Mouse (Mus musculus) spleen, adult 2 months (tissue): ENCODE results near the gene Bola1. TPM values are rescaled to one million over a fixed set of nuclear protein-coding genes. Genes with fewer than 3 reads are reported as not detected.
A peak's percentile ranks its signal among the peaks of the same experiment; 100 is the strongest.

Source experiments
- DNase-seq, 2 experiments: peaks; one replicate each; pipeline versions ENCODE4 v3.0.0 to v3.0.0-alpha.2; 2012 to 2021; ENCODE audit warnings: low spot score in 2 of 2, low read depth in 1 of 2
- H3K27ac ChIP-seq: fragments of 200-500 bp; 2 replicates; pipeline ENCODE4 v1.5.1; 2012; ENCODE audit warnings: low read length, inconsistent platforms; ENCODE audit not compliant: insufficient read depth
- H3K27me3 ChIP-seq: fragments of 200-500 bp; 2 replicates; pipeline ENCODE4 v1.6.1; 2012; ENCODE audit warnings: mild to moderate bottlenecking, moderate library complexity, low read length, inconsistent platforms; ENCODE audit not compliant: control insufficient read depth, insufficient read depth
- H3K36me3 ChIP-seq: fragments of 200-500 bp; 2 replicates; pipeline ENCODE4 v1.6.1; 2012; ENCODE audit warnings: mild to moderate bottlenecking, low read length, inconsistent platforms; ENCODE audit not compliant: control insufficient read depth, insufficient read depth
- H3K4me1 ChIP-seq: fragments of 200-500 bp; 2 replicates; pipeline ENCODE4 v1.6.1; 2011; ENCODE audit warnings: inconsistent platforms; ENCODE audit not compliant: control insufficient read depth, insufficient read depth, insufficient read length
- H3K4me3 ChIP-seq: fragments of 200-500 bp; 2 replicates; pipeline ENCODE4 v1.5.1; 2011; ENCODE audit warnings: mild to moderate bottlenecking, inconsistent platforms; ENCODE audit not compliant: insufficient read depth, insufficient read length; ENCODE audit errors: extremely low read depth
- CTCF ChIP-seq: fragments of 200-500 bp; IDR thresholded peaks from 2 replicates; pipeline ENCODE4 v1.5.1; 2011; ENCODE audit warnings: mild to moderate bottlenecking, inconsistent platforms; ENCODE audit not compliant: insufficient read depth, insufficient read length, insufficient replicate concordance; ENCODE audit errors: extremely low read depth
- POLR2A ChIP-seq: fragments of 200-500 bp; IDR thresholded peaks from 2 replicates; pipeline ENCODE4 v1.6.1; 2011; ENCODE audit warnings: low read depth, low read length, inconsistent platforms
- WGBS: fragments of 180-500 bp; shearing (Covaris S2); methylation state at CpG from one replicate; pipeline ENCODE4 v1.1.7; 2018; 5-methylcytosine and 5-hydroxymethylcytosine counted together
- polyA plus RNA-seq: library from polyadenylated mRNA; depleted of rRNA; stranded (reverse); fragments of >200 nt; gene quantifications from 2 replicates; pipeline ENCODE4 v1.2.3, GENCODE M21; 2012

Bola1 gene
- polyA plus RNA-seq, 1 experiment = 24.6 TPM

DNA sequence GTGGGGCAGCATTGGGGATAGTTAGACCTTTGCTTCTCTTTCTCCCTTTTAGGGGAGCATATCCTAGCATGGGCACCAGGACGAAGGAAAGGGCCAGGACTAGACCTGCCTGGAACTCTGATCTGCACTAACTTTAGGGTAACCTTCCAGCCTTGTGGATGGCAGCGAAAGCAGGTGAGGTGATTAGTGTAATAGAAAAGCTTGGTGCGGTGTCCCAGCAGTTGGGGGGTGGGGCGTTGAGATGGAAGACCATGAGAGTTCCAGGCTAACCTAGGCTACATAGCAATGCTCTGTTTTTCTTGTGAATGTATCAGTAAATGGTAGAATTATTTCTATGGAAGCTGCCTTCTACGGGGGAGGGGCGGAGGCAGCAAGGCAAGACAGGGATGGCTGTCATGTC, 56.5 kb downstream of the Bola1 start:
- Histone ChIP-seq H3K4me1 (peaks cover 8% of the 10 kb centered on the region; the same call in 1 of the 2 replicates), H3K4me3 (no peak overlapping the region), H3K27ac (no peak overlapping the region), H3K36me3 (no peaks in the 10 kb centered on the region), H3K27me3 (peaks cover 6% of the 10 kb centered on the region; the same call in 1 of the 2 replicates)
- no peak for TF ChIP-seq CTCF
- TF ChIP-seq POLR2A = no peak
- DNase-seq = no peak
- 92% methylated on average over 6 of the region's 6 CpGs for WGBS

DNA sequence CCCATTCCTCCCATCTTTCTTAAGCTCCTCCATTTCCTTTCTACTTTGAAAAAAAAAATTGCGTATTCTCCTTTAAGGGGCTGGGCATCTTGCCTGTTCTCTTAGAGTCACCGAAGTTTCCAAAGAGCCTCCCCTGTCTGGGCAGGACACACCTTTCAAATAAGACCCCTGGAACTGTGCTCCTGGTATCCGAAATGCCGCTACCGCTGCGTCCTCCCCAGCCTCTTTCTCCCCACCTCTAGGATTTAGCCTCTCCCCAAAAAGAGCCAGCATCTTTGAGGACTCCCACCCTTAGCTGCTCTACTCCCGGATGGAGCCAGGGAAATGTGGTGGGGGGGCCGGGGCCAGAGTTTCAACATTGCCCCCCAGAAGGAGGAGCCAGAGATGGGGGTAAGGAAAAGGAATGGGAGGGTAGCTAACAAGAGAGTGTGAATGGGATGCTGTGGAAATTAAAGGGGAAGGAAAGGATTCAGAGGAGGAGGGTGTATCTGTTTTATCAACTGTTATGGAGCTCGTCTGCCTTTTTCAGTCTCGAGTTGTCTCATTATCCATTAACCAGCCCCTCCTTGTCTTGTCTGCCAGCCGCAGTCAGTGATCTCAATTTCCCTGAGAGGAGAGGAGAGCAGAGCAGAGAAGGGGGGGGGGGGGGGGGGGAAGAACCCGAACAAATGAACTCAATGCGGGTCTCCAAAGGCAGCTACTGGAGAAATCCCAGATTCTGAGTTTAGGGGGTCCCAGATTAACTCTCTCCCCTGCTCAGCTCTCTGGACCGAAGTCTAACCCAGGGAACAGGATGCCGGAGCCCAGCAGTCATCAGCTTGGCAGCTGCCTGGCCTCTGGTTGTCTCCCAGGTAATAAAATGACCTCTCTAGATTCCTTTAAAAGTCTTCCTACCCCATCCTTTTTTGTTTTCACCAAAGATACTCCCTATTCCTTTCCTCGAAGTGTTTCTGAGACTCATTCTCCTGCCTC, 57.4 kb downstream of the Bola1 start, which contains the start of gene Mtmr11:
Gene Mtmr11 (plus strand): TSS at position 136 of the 972 bp plus-strand sequence.
- peaks cover 8% of the 10 kb centered on the region; the same call in 1 of the 2 replicates for H3K4me1 ChIP-seq
- TF ChIP-seq CTCF (no peak), POLR2A (no peak)
- no peaks in the 10 kb centered on the region for H3K36me3 ChIP-seq
- no peak within 1 kb of the TSS for H3K27ac ChIP-seq
- H3K27me3 ChIP-seq = peaks cover 6% of the 10 kb centered on the region; the same call in 1 of the 2 replicates
- 22% methylated on average over 16 of the region's 16 CpGs for WGBS
- no peak for DNase-seq
- peak within 1 kb of the TSS; percentile 44; the same call in 1 of the 2 replicates for H3K4me3 ChIP-seq

DNA sequence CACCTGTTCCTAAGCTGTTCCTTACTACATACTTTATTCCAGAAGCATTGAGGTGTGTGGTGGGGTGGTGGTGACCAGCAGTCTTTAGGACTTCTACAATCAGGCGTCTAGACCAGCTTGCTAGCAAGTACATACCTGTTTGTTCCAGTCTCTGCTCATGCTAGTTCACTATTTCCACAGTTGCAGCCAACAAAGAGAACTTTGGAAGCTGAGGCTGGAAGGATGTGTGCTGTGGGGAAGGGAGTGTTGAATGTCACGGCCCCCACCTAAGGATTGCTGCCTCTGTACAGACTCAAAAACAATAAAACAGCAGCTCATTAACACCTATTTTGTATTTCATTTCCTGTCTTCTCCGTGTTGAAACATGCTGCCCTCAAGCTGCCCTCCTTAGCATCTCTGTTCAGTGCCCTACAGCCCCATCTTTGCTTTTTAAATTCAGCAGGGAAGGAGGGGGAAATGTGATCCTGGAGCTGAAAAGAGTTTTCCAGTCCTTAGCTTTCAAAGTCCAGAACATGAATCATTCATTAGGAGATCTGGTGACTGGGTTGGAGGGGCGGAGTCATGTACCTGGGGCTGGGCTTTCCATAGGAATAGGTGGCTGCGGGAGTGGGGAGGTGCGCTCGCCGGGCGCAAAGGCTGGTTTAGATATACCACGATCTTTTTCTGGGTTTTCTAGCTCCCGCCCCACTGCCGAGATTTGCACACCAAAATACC, 58.5 kb downstream of the Bola1 start:
- peak overlapping the region; percentile 44; the same call in 1 of the 2 replicates for H3K4me3 ChIP-seq
- no peak overlapping the region for H3K27ac ChIP-seq

DNA sequence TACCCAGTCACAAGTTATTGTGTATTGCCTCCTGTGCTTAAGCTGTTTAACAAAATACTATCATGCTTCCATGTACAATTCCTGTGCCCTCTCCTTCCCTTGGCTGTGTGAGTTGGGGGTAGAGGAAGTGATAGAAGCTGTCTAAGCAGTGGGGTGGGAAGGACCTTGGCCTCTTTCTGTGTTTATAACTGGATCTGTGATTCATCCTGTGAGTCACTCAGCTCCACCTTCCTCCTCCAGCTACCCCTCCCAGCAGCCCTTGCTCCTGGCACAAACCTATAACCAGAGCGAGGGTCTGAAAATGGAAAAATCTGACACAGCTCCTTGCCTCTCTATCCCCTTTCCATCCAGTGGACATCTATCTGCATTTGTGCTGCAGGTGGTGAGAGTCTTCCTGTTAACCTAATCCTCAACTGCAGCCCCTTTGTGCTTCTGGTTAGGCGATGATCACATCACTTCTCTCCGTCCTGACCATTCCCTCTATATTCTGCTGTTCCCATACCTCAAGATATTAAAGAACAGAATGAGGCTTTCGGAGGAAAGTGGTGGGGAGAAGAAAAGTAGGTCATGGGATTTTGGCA, 59.2 kb downstream of the Bola1 start:
- peaks cover 8% of the 10 kb centered on the region; the same call in 1 of the 2 replicates for H3K4me1 ChIP-seq
- TF ChIP-seq CTCF (no peak), POLR2A (no peak)
- H3K36me3 ChIP-seq = peaks cover 5% of the 10 kb centered on the region
- WGBS = 57% methylated on average over 4 of the region's 4 CpGs
- no peak for DNase-seq
- no peak overlapping the region for H3K4me3 ChIP-seq
- H3K27ac ChIP-seq = no peak overlapping the region
- peaks cover 6% of the 10 kb centered on the region; the same call in 1 of the 2 replicates for H3K27me3 ChIP-seq

More for the DNA sequence above, 58.5 kb downstream of the Bola1 start:
- WGBS = 8% methylated on average over 12 of the region's 12 CpGs
- Histone ChIP-seq H3K27me3 (peaks cover 6% of the 10 kb centered on the region; the same call in 1 of the 2 replicates), H3K4me1 (peaks cover 8% of the 10 kb centered on the region; the same call in 1 of the 2 replicates), H3K36me3 (no peaks in the 10 kb centered on the region)
- TF ChIP-seq CTCF = no peak
- no peak for DNase-seq

DNA sequence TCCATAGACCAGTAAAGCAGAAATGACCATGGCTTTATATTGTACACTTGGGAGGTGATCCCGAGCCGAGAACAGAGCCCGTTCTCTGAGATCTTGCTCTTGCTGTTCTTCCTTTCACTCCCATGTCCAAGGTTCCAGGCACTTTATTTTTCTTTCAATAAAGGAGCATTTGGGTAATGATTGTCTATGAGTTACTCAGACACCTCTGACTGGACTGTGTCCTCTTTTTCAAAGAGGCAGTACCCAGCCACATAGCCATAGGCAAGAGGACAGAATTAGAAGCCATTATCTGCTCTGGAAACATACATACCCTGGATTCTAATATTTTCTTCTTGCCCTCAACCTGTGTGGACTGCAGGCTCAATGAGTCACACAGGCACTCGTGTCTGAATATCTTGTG, 59.7 kb downstream of the Bola1 start:
- TF ChIP-seq POLR2A (no peak), CTCF (no peak)
- no peak for DNase-seq
- no peak overlapping the region for H3K27ac ChIP-seq
- 72% methylated on average over 4 of the region's 4 CpGs for WGBS
- H3K36me3 ChIP-seq = peaks cover 10% of the 10 kb centered on the region
- peaks cover 8% of the 10 kb centered on the region; the same call in 1 of the 2 replicates for H3K4me1 ChIP-seq
- H3K27me3 ChIP-seq = peaks cover 6% of the 10 kb centered on the region; the same call in 1 of the 2 replicates
- H3K4me3 ChIP-seq = no peak overlapping the region

DNA sequence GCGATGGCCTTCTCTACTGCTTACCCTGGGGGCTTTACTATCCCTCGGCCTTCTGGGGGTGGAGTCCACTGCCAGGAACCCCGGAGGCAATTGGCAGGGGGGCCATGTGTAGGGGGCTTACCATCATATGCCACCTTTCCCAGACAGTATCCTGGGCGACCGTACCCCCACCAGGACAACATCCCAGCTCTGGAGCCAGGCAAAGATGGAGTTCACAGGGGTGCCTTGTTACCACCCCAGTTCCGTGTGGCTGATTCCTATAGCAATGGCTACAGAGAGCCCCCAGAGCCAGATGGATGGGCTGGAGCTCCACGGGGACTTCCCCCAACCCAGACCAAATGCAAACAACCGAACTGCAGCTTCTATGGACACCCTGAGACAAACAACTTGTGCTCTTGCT, 64.0 kb downstream of the Bola1 start:
- 0 out of 2 replicates have a peak, but pooled peaks cover 2% of the 10 kb centered on the region for H3K27me3 ChIP-seq
- no peak for TF ChIP-seq POLR2A
- TF ChIP-seq CTCF = no peak
- peaks cover 3% of the 10 kb centered on the region; the same call in 1 of the 2 replicates for H3K4me1 ChIP-seq
- WGBS = 89% methylated on average over 8 of the region's 8 CpGs
- DNase-seq = no peak
- H3K27ac ChIP-seq = no peak overlapping the region
- H3K36me3 ChIP-seq = peaks cover 35% of the 10 kb centered on the region
- H3K4me3 ChIP-seq = no peak overlapping the region
